Mouse (Mus musculus): ENCODE measurements around the gene Gm21985.

DNA sequence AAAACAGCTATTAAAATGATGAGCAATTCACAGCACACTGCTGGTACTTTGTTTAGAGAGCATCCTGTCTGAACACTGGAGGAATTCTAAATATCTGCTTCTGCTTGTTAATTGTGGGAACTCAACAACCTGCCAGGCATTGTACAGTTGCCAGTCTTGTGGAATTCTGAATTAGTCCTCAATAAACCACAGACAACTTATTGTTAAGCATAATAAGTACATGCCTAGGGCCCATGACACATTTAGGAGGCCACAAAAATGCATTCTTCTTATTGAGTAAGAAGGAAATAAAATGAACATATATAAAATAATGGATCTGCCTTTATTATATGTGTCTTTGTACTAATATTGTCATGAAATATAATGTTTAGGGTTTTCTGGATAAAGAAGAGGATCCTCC is 179.4 kb downstream of the Gm21985 start:
- TF ChIP-seq CTCF (IDR thresholded peaks at IDR 0.05; ENCODE audit: borderline replicate concordance, control insufficient read depth, extremely low read depth, insufficient read depth, low read length, poor library complexity) (no peak), POLR2A (IDR thresholded peaks at IDR 0.05; ENCODE audit: control insufficient read depth, extremely low read depth, insufficient read depth, low read length, poor library complexity) (no peak)
